25 mouse cellular contexts compared by ENCODE assay signal in genomic region chr2:98286796-98287352, GRCm38 (mm10).
DNase-seq lines count a peak whose midpoint lies in the region; ATAC-seq and TF ChIP-seq lines count a peak whose summit lies in the region.
"Had no signal": no experiment of that assay in that cellular context is flagged by ENCODE, and none has a peak within 500 bp of the region (broad histone marks: within the 10 kb centered on the region; RNA-seq: fewer than 3 reads in every experiment).

No protein-coding gene starts in this region.

- TF ChIP-seq CTCF in thymus, adult 2 months (IDR thresholded peaks at IDR 0.05; ENCODE audit: borderline replicate concordance, control insufficient read depth, extremely low read depth, insufficient read depth, low read length, poor library complexity), result no peak
- no peak for TF ChIP-seq CTCF in liver, postnatal 0 days (IDR thresholded peaks at IDR 0.05; ENCODE audit: low read depth)

- intact Hi-C loops in left cerebral cortex, postnatal 4 days (cut with DNase I), result no loop called here

- H3K36me3 ChIP-seq in thymus, adult 2 months (ENCODE audit: control insufficient read depth, insufficient read depth, low read length), result no peaks in the 10 kb centered on the region
- H3K36me3 ChIP-seq in liver, postnatal 0 days (replicated peaks; ENCODE audit: insufficient read depth, low read length), result no peaks in the 10 kb centered on the region
- H3K36me3 ChIP-seq: embryonic facial prominence, embryonic 15.5 days; heart, embryonic 12.5 days; kidney, embryonic 15.5 days; limb, embryonic 13.5 days; liver, embryonic 12.5 days had no signal

- H3K4me2 ChIP-seq in liver, postnatal 0 days (ENCODE audit: low read depth, low read length), result no peak overlapping the region
- H3K4me2 ChIP-seq: embryonic facial prominence, embryonic 15.5 days; heart, embryonic 12.5 days; kidney, embryonic 15.5 days; limb, embryonic 13.5 days; liver, embryonic 12.5 days; midbrain, embryonic 11.5 days had no signal

- peak; percentile 49 for DNase-seq in left cerebral cortex, adult 11 months (ENCODE audit: low spot score)
- no peak for DNase-seq in left cerebral cortex, postnatal 4 days
- peak; percentile 56 to 70 for DNase-seq in frontal cortex, adult 2 months (ENCODE audit: extremely low spot score in 1 of 2, low spot score in 1 of 2)
- peak; percentile 4 to 29 for DNase-seq in layer of hippocampus, postnatal 14 days (ENCODE audit: low spot score in 2 of 2)
- peak; percentile 17 for DNase-seq in right cerebral cortex, postnatal 25 days
- DNase-seq in thymus, adult 2 months, result no peak
- no peak for DNase-seq in liver, postnatal 0 days
- no peak for DNase-seq in gastrocnemius, adult 8-10 months (ENCODE audit: low spot score in 2 of 2)
- DNase-seq: adrenal gland, adult 8-10 months; cerebellum, adult 9-11 months; gastrocnemius, postnatal 25 days; heart, adult 18-20 months; heart, postnatal 14 days; kidney, postnatal 36 days; lung, adult 2 months; lung, postnatal 14 days had no signal

- TF ChIP-seq EP300 in liver, postnatal 0 days (IDR thresholded peaks at IDR 0.05; ENCODE audit: low read depth), result no peak

- no peaks in the 10 kb centered on the region for H3K27me3 ChIP-seq in thymus, adult 2 months (ENCODE audit: control insufficient read depth, insufficient read depth, low read length)
- H3K27me3 ChIP-seq in liver, postnatal 0 days (ENCODE audit: insufficient read depth, low read length), result no peaks in the 10 kb centered on the region
- H3K27me3 ChIP-seq: embryonic facial prominence, embryonic 15.5 days; heart, embryonic 12.5 days; kidney, embryonic 15.5 days; limb, embryonic 13.5 days; liver, embryonic 12.5 days had no signal

- H3K4me1 ChIP-seq in thymus, adult 2 months (replicated peaks; ENCODE audit: control insufficient read depth, insufficient read depth, low read length), result no peaks in the 10 kb centered on the region
- H3K4me1 ChIP-seq in liver, postnatal 0 days (ENCODE audit: insufficient read depth), result no peaks in the 10 kb centered on the region
- H3K4me1 ChIP-seq: embryonic facial prominence, embryonic 15.5 days; heart, embryonic 12.5 days; kidney, embryonic 15.5 days; limb, embryonic 13.5 days; liver, embryonic 12.5 days had no signal

- no peak overlapping the region for H3K9ac ChIP-seq in liver, postnatal 0 days (replicated peaks)
- H3K9ac ChIP-seq: embryonic facial prominence, embryonic 15.5 days; heart, embryonic 12.5 days; kidney, embryonic 15.5 days; limb, embryonic 13.5 days; liver, embryonic 12.5 days had no signal

- no peaks in the 10 kb centered on the region for H3K9me3 ChIP-seq in liver, postnatal 0 days (ENCODE audit: low read length)
- H3K9me3 ChIP-seq: embryonic facial prominence, embryonic 15.5 days; heart, embryonic 12.5 days; kidney, embryonic 15.5 days; limb, embryonic 13.5 days had no signal

- no peak for TF ChIP-seq POLR2A in thymus, adult 2 months (IDR thresholded peaks at IDR 0.05; ENCODE audit: control insufficient read depth, extremely low read depth, insufficient read depth, low read length, poor library complexity)

- no peak overlapping the region for H3K4me3 ChIP-seq in thymus, adult 2 months (ENCODE audit: control insufficient read depth, insufficient read depth, low read length)
- H3K4me3 ChIP-seq in liver, postnatal 0 days (ENCODE audit: low read depth, low read length), result no peak overlapping the region
- H3K4me3 ChIP-seq: embryonic facial prominence, embryonic 15.5 days; heart, embryonic 12.5 days; kidney, embryonic 15.5 days; left cerebral cortex, adult 2 months; limb, embryonic 13.5 days; liver, embryonic 12.5 days had no signal

- ATAC-seq in liver, postnatal 0 days, result no peak
- ATAC-seq: activated CD4-positive, CD25-positive, alpha-beta regulatory T cell, adult 4 months; intestine, postnatal 0 days; liver, embryonic 12.5 days had no signal

- no peak overlapping the region for H3K27ac ChIP-seq in thymus, adult 2 months (ENCODE audit: control insufficient read depth, insufficient read depth, low read length)
- no peak overlapping the region for H3K27ac ChIP-seq in liver, postnatal 0 days (ENCODE audit: low read depth)
- H3K27ac ChIP-seq: embryonic facial prominence, embryonic 15.5 days; kidney, embryonic 15.5 days; left cerebral cortex, adult 2 months; limb, embryonic 13.5 days; liver, embryonic 12.5 days had no signal

- WGBS in thymus, adult 2 months, result 97% methylated on average over 3 of the region's 3 CpGs
- 87% methylated on average over 3 of the region's 3 CpGs for WGBS in liver, postnatal 0 days (ENCODE audit: insufficient replicate concordance)

Comparison
In these comparisons a context has a peak if more than half of its experiments do, and no peak if none do; other contexts are left out.
1. DNase-seq: peak in left cerebral cortex, adult 11 months (single experiment), frontal cortex, adult 2 months (2 of 2), layer of hippocampus, postnatal 14 days (2 of 2) and right cerebral cortex, postnatal 25 days (single experiment); none in left cerebral cortex, postnatal 4 days (single experiment), thymus, adult 2 months (single experiment), liver, postnatal 0 days (single experiment) and gastrocnemius, adult 8-10 months (0 of 2).